20 mouse cellular contexts compared by ENCODE assay signal in the genomic region with DNA sequence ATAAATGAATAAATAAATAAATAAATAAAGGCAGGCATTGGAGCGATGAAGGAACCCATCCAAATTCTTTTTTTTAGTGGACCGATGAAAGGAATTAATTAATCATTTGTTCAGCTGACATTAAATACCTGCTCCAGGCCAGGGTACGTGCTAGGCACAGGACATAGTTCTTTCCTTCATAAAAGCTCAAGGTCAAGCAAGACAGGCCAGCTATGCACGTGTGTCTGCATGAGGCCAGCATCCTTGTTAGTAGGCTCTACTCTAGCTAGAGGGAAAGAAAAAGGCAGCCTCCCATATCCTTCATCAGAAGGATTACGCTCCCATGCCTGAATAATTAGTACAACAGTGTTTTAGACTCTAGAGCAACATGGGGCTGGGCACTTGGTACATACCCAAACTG.
"Had no signal": no experiment of that assay in that cellular context is flagged by ENCODE, and none has a peak within 500 bp of the region (broad histone marks: within the 10 kb centered on the region; RNA-seq: fewer than 3 reads in every experiment).

No protein-coding gene starts in this region.

- H3K4me3 ChIP-seq: intestine, embryonic 15.5 days; limb, embryonic 12.5 days; limb, embryonic 15.5 days; midbrain, embryonic 12.5 days; midbrain, embryonic 15.5 days; neural tube, embryonic 12.5 days; neural tube, embryonic 15.5 days; stomach, embryonic 15.5 days had no signal

- H3K9me3 ChIP-seq: intestine, embryonic 15.5 days; limb, embryonic 12.5 days; limb, embryonic 15.5 days; midbrain, embryonic 12.5 days; midbrain, embryonic 15.5 days; neural tube, embryonic 12.5 days; neural tube, embryonic 15.5 days; stomach, embryonic 15.5 days had no signal

- H3K4me2 ChIP-seq: intestine, embryonic 15.5 days; limb, embryonic 12.5 days; limb, embryonic 15.5 days; liver, embryonic 11.5 days; lung, embryonic 14.5 days; midbrain, embryonic 12.5 days; midbrain, embryonic 15.5 days; neural tube, embryonic 12.5 days; neural tube, embryonic 15.5 days; stomach, embryonic 15.5 days had no signal

- H3K9ac ChIP-seq: intestine, embryonic 15.5 days; limb, embryonic 12.5 days; limb, embryonic 15.5 days; liver, embryonic 14.5 days; liver, postnatal 0 days; lung, embryonic 14.5 days; midbrain, embryonic 12.5 days; midbrain, embryonic 15.5 days; neural tube, embryonic 12.5 days; neural tube, embryonic 15.5 days; stomach, embryonic 15.5 days had no signal

- H3K27me3 ChIP-seq: intestine, embryonic 15.5 days; limb, embryonic 15.5 days; midbrain, embryonic 12.5 days; midbrain, embryonic 15.5 days; neural tube, embryonic 12.5 days; neural tube, embryonic 15.5 days; stomach, embryonic 15.5 days had no signal

- H3K36me3 ChIP-seq: intestine, embryonic 15.5 days; limb, embryonic 12.5 days; limb, embryonic 15.5 days; midbrain, embryonic 12.5 days; midbrain, embryonic 15.5 days; neural tube, embryonic 12.5 days; neural tube, embryonic 15.5 days; stomach, embryonic 15.5 days had no signal

- DNase-seq: left cerebral cortex, postnatal 4 days; liver, postnatal 0 days; lung, embryonic 14.5 days; retina, postnatal 1 day; right cerebral cortex, postnatal 25 days; spleen, adult 18-20 months; thymus, postnatal 25 days had no signal

- H3K27ac ChIP-seq: intestine, embryonic 15.5 days; kidney, postnatal 0 days; limb, embryonic 12.5 days; limb, embryonic 15.5 days; liver, embryonic 14.5 days; macrophage; midbrain, embryonic 12.5 days; midbrain, embryonic 15.5 days; neural tube, embryonic 12.5 days; neural tube, embryonic 15.5 days; stomach, embryonic 15.5 days had no signal

- H3K4me1 ChIP-seq: intestine, embryonic 15.5 days; midbrain, embryonic 12.5 days; midbrain, embryonic 15.5 days; neural tube, embryonic 12.5 days; neural tube, embryonic 15.5 days; stomach, embryonic 15.5 days had no signal

- ATAC-seq: intestine, embryonic 15.5 days; liver, postnatal 0 days; lung, postnatal 0 days; midbrain, embryonic 15.5 days had no signal
